Mouse (Mus musculus) bone marrow, adult 2 months (tissue): Measurements from ENCODE around the gene Sh3pxd2b.

Experiments
- CTCF ChIP-seq: fragments of 200-500 bp; IDR thresholded peaks from 2 replicates; pipeline ENCODE4 v1.5.1; 2011; ENCODE audit warnings: low read length, control low read depth; ENCODE audit not compliant: control insufficient read depth, insufficient read depth
- POLR2A ChIP-seq: fragments of 200-500 bp; IDR thresholded peaks from 2 replicates; pipeline ENCODE4 v1.6.1; 2011; ENCODE audit warnings: low read depth, mild to moderate bottlenecking, control low read depth, low read length, borderline replicate concordance; ENCODE audit not compliant: control insufficient read depth

GRCm38 (mm10) chr11:32455507-32456141, 108.0 kb downstream of the Sh3pxd2b start:
- TF ChIP-seq CTCF = no peak
- no peak for TF ChIP-seq POLR2A
